Mouse (Mus musculus) hindbrain, embryonic 13.5 days (tissue): ENCODE results near the gene Tnr. TPM values are rescaled to one million over a fixed set of nuclear protein-coding genes. Genes with fewer than 3 reads are reported as not detected.

Experiments used
- ATAC-seq: fragments of 200-750 bp; cut with Nextera tagmentation; 2 replicates; pipeline ENCODE4 v1.8.0; 2017; ENCODE audit warnings: moderate TSS enrichment; ENCODE audit not compliant: low FRiP score
- H3K27ac ChIP-seq: fragments of 300-500 bp; sonication (generic); 2 replicates; pipeline ENCODE4 v1.5.1; 2015; ENCODE audit warnings: inconsistent platforms, mild to moderate bottlenecking, moderate library complexity
- H3K27me3 ChIP-seq: fragments of 300-500 bp; sonication (generic); 2 replicates; pipeline ENCODE4 v1.6.1; 2015; ENCODE audit warnings: mild to moderate bottlenecking, inconsistent platforms
- H3K36me3 ChIP-seq: fragments of 300-500 bp; sonication (generic); 2 replicates; pipeline ENCODE4 v1.6.1; 2015; ENCODE audit warnings: mild to moderate bottlenecking, inconsistent platforms
- H3K4me1 ChIP-seq: fragments of 300-500 bp; sonication (generic); replicated peaks from 2 replicates; pipeline ENCODE4 v1.6.1; 2015; ENCODE audit warnings: inconsistent platforms
- H3K4me2 ChIP-seq: fragments of 300-500 bp; sonication (generic); 2 replicates; pipeline ENCODE4 v1.6.1; 2015; ENCODE audit warnings: inconsistent platforms, mild to moderate bottlenecking, moderate library complexity
- H3K4me3 ChIP-seq: fragments of 300-500 bp; sonication (generic); 2 replicates; pipeline ENCODE4 v1.5.1; 2015; ENCODE audit warnings: mild to moderate bottlenecking, inconsistent platforms
- H3K9ac ChIP-seq: fragments of 300-500 bp; sonication (generic); 2 replicates; pipeline ENCODE4 v1.6.1; 2015; ENCODE audit warnings: mild to moderate bottlenecking, inconsistent platforms
- H3K9me3 ChIP-seq: fragments of 300-500 bp; sonication (generic); 2 replicates; pipeline ENCODE4 v1.6.1; 2016; ENCODE audit warnings: inconsistent platforms
- WGBS: fragments of 180-500 bp; shearing (Covaris S2); methylation state at CpG from one replicate; pipeline ENCODE4 v1.1.7; 2015; 5-methylcytosine and 5-hydroxymethylcytosine counted together
- polyA plus RNA-seq: library from polyadenylated mRNA; unstranded; fragments of >200 nt; fragmentation: Nextera tagmentation; extraction: Ambion mirVana; gene quantifications from 2 replicates; pipeline ENCODE4 v1.2.1, GENCODE M21; 2015

Gene Tnr
- polyA plus RNA-seq, 1 experiment from 2014 or later: 3.0 TPM

- no peak for ATAC-seq
- Histone ChIP-seq H3K4me1 (peaks cover 6% of the 10 kb centered on the region; the same call in 1 of the 2 replicates), H3K27me3 (no peaks in the 10 kb centered on the region), H3K36me3 (no peaks in the 10 kb centered on the region), H3K4me3 (no peak overlapping the region), H3K9me3 (no peaks in the 10 kb centered on the region), H3K4me2 (no peak overlapping the region), H3K9ac (no peak overlapping the region), H3K27ac (no peak overlapping the region)
- WGBS: 82% methylated on average over 2 of the region's 2 CpGs
Observed at GRCm38 (mm10) chr1:159822416-159822815, 298.8 kb downstream of the Tnr start.

GRCm38 (mm10) chr1:159828531-159828930 is 305.0 kb downstream of the Tnr start:
- H3K4me3 ChIP-seq: no peak overlapping the region
- no peak overlapping the region for H3K27ac ChIP-seq
- ATAC-seq: no peak
- H3K4me2 ChIP-seq: no peak overlapping the region
- 92% methylated on average over 2 of the region's 2 CpGs for WGBS
- no peaks in the 10 kb centered on the region for H3K9me3 ChIP-seq
- no peaks in the 10 kb centered on the region for H3K36me3 ChIP-seq
- H3K4me1 ChIP-seq: no peaks in the 10 kb centered on the region
- no peak overlapping the region for H3K9ac ChIP-seq
- no peaks in the 10 kb centered on the region for H3K27me3 ChIP-seq

- Histone ChIP-seq H3K4me1 (no peaks in the 10 kb centered on the region), H3K27me3 (no peaks in the 10 kb centered on the region; the same call in 1 of the 2 replicates), H3K36me3 (no peaks in the 10 kb centered on the region), H3K4me3 (no peak overlapping the region), H3K27ac (no peak overlapping the region), H3K9me3 (no peaks in the 10 kb centered on the region), H3K4me2 (no peak overlapping the region), H3K9ac (no peak overlapping the region)
- no peak for ATAC-seq
- WGBS: 60% methylated on average over 2 of the region's 2 CpGs
Observed at GRCm38 (mm10) chr1:159833165-159833564, 309.6 kb downstream of the Tnr start.

- Histone ChIP-seq H3K36me3 (no peaks in the 10 kb centered on the region), H3K27me3 (no peaks in the 10 kb centered on the region; the same call in 1 of the 2 replicates), H3K4me1 (no peaks in the 10 kb centered on the region), H3K4me2 (no peak overlapping the region), H3K9ac (no peak overlapping the region), H3K9me3 (no peaks in the 10 kb centered on the region), H3K27ac (no peak overlapping the region), H3K4me3 (no peak overlapping the region)
- no peak for ATAC-seq
- 52% methylated on average over 4 of the region's 4 CpGs for WGBS
Observed at GRCm38 (mm10) chr1:159833646-159834338, 310.2 kb downstream of the Tnr start.

- no peaks in the 10 kb centered on the region; the same call in 1 of the 2 replicates for H3K27me3 ChIP-seq
- 10% methylated on average over 4 of the region's 4 CpGs for WGBS
- H3K4me3 ChIP-seq: no peak overlapping the region
- no peaks in the 10 kb centered on the region for H3K9me3 ChIP-seq
- H3K27ac ChIP-seq: no peak overlapping the region
- H3K9ac ChIP-seq: no peak overlapping the region
- no peak overlapping the region for H3K4me2 ChIP-seq
- no peaks in the 10 kb centered on the region for H3K36me3 ChIP-seq
- no peaks in the 10 kb centered on the region for H3K4me1 ChIP-seq
- no peak for ATAC-seq
Observed at GRCm38 (mm10) chr1:159835126-159835525, 311.6 kb downstream of the Tnr start.

- WGBS: 27% methylated on average over 2 of the region's 2 CpGs
- Histone ChIP-seq H3K27ac (no peak overlapping the region), H3K4me3 (no peak overlapping the region), H3K9me3 (no peaks in the 10 kb centered on the region), H3K4me1 (no peaks in the 10 kb centered on the region), H3K4me2 (no peak overlapping the region), H3K9ac (no peak overlapping the region), H3K27me3 (no peaks in the 10 kb centered on the region; the same call in 1 of the 2 replicates), H3K36me3 (no peaks in the 10 kb centered on the region)
- ATAC-seq: no peak
Observed at GRCm38 (mm10) chr1:159840337-159840736, 316.8 kb downstream of the Tnr start.

GRCm38 (mm10) chr1:159842876-159843275 is 319.3 kb downstream of the Tnr start:
- Histone ChIP-seq H3K4me2 (no peak overlapping the region), H3K36me3 (no peaks in the 10 kb centered on the region), H3K27me3 (no peaks in the 10 kb centered on the region), H3K27ac (no peak overlapping the region), H3K9ac (no peak overlapping the region), H3K9me3 (no peaks in the 10 kb centered on the region), H3K4me1 (no peaks in the 10 kb centered on the region), H3K4me3 (no peak overlapping the region)
- 80% methylated on average over 5 of the region's 5 CpGs for WGBS
- ATAC-seq: no peak

GRCm38 (mm10) chr1:159852088-159852487 is 328.5 kb downstream of the Tnr start:
- Histone ChIP-seq H3K4me2 (no peak overlapping the region), H3K36me3 (no peaks in the 10 kb centered on the region), H3K27me3 (no peaks in the 10 kb centered on the region), H3K4me1 (no peaks in the 10 kb centered on the region), H3K4me3 (no peak overlapping the region), H3K9ac (no peak overlapping the region), H3K27ac (no peak overlapping the region), H3K9me3 (no peaks in the 10 kb centered on the region)
- WGBS: 84% methylated on average over 11 of the region's 11 CpGs
- ATAC-seq: no peak

GRCm38 (mm10) chr1:159854261-159854660 is 330.7 kb downstream of the Tnr start:
- Histone ChIP-seq H3K4me3 (no peak overlapping the region), H3K4me2 (no peak overlapping the region), H3K9me3 (no peaks in the 10 kb centered on the region), H3K4me1 (no peaks in the 10 kb centered on the region), H3K9ac (no peak overlapping the region), H3K27me3 (0 out of 2 replicates have a peak, but pooled peaks cover 3% of the 10 kb centered on the region), H3K36me3 (no peaks in the 10 kb centered on the region), H3K27ac (no peak overlapping the region)
- ATAC-seq: no peak
- WGBS: 97% methylated on average over 1 of the region's 1 CpGs

GRCm38 (mm10) chr1:159861782-159862474 is 338.4 kb downstream of the Tnr start:
- Histone ChIP-seq H3K4me1 (peaks cover 3% of the 10 kb centered on the region; the same call in 1 of the 2 replicates), H3K9me3 (no peaks in the 10 kb centered on the region), H3K27me3 (peaks cover 5% of the 10 kb centered on the region; the same call in 1 of the 2 replicates), H3K36me3 (no peaks in the 10 kb centered on the region), H3K9ac (no peak overlapping the region), H3K4me2 (no peak overlapping the region), H3K4me3 (no peak overlapping the region), H3K27ac (no peak overlapping the region)
- no peak for ATAC-seq
- WGBS: 74% methylated on average over 3 of the region's 3 CpGs

- 33% methylated on average over 1 of the region's 1 CpGs for WGBS
- no peak for ATAC-seq
- H3K4me1 ChIP-seq: peaks cover 3% of the 10 kb centered on the region; the same call in 1 of the 2 replicates
- peaks cover 22% of the 10 kb centered on the region for H3K27me3 ChIP-seq
- H3K36me3 ChIP-seq: no peaks in the 10 kb centered on the region
- H3K4me3 ChIP-seq: no peak overlapping the region
- no peaks in the 10 kb centered on the region for H3K9me3 ChIP-seq
- H3K27ac ChIP-seq: no peak overlapping the region
- H3K9ac ChIP-seq: no peak overlapping the region
- no peak overlapping the region for H3K4me2 ChIP-seq
Observed at GRCm38 (mm10) chr1:159865696-159866095, 342.1 kb downstream of the Tnr start.

GRCm38 (mm10) chr1:159869619-159870441 is 346.3 kb downstream of the Tnr start:
- Histone ChIP-seq H3K27me3 (peaks cover 20% of the 10 kb centered on the region; the same call in 1 of the 2 replicates), H3K4me3 (no peak overlapping the region), H3K9ac (no peak overlapping the region), H3K4me1 (peaks cover 3% of the 10 kb centered on the region; the same call in 1 of the 2 replicates), H3K9me3 (no peaks in the 10 kb centered on the region), H3K36me3 (no peaks in the 10 kb centered on the region), H3K27ac (no peak overlapping the region), H3K4me2 (no peak overlapping the region)
- 85% methylated on average over 6 of the region's 6 CpGs for WGBS
- ATAC-seq: no peak
